Mouse (Mus musculus): Measurements from ENCODE around the gene Gm10799. TPM values are rescaled to one million over a fixed set of nuclear protein-coding genes. Genes with fewer than 3 reads are reported as not detected.

Gene Gm10799
- polyA plus RNA-seq, 1 experiment from 2014 or later: not detected

DNA sequence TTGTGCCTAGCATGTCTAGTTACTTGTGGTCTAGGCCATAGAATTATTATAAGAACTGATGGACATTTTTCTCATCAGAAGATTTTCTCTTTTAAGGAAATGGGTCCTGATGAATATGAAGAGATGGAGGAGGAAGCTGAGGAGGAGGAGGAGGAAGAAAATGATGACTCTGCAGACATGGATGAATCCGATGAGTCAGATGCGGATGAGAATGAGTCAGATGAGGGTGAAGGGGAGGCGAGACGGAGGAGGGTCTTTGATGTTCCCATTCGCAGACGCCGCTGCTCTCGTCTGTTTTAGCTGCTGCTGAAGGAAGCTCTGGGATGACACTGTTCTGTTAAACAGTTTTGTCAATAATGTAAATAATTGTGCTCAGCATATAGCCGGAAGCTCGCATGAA is 8.6 kb downstream of the Gm10799 start:
- H3K4me1 ChIP-seq (ENCODE audit: control insufficient read depth, insufficient read depth, low read length): no peaks in the 10 kb centered on the region
- no peaks in the 10 kb centered on the region for H3K27me3 ChIP-seq (ENCODE audit: control insufficient read depth, insufficient read depth, low read length)
- WGBS: 83% methylated on average over 10 of the region's 10 CpGs
- H3K27ac ChIP-seq (ENCODE audit: low read depth, low read length): no peak overlapping the region
- no peaks in the 10 kb centered on the region for H3K9me3 ChIP-seq (ENCODE audit: control insufficient read depth, low read length)
- H3K4me3 ChIP-seq (ENCODE audit: low read depth, low read length): no peak overlapping the region
- H3K9ac ChIP-seq (replicated peaks; ENCODE audit: low read depth, low read length): no peak overlapping the region
- H3K36me3 ChIP-seq (ENCODE audit: control insufficient read depth, insufficient read depth, low read length): peaks cover 20% of the 10 kb centered on the region; the same call in 1 of the 2 replicates
- no peak overlapping the region for H3K4me2 ChIP-seq (ENCODE audit: low read depth, low read length)
- no peak for ATAC-seq (ENCODE audit: low read depth)

DNA sequence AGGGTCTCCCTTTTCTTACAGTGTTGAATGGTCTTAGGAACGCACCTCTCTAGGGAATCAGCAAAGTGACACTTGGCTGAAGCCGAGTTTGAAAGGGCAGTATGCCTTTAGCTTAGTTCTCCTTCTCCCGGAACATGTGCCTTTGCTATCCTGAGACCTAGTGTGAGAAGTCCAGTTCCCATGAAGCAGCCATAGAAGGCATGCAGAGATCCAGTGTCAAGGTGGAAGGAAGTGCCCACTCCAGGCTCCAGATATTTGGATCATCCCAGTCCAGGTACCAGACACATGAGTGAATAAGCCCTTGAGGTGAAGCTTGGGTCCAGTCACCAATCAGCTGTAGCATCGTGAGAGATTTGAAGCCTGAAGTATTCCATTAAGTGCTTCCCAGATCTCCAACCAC is 9.4 kb downstream of the Gm10799 start:
- Histone ChIP-seq H3K4me2 (ENCODE audit: low read depth, low read length) (no peak overlapping the region), H3K4me3 (ENCODE audit: low read depth, low read length) (no peak overlapping the region), H3K4me1 (ENCODE audit: control insufficient read depth, insufficient read depth, low read length) (no peaks in the 10 kb centered on the region), H3K9ac (replicated peaks; ENCODE audit: low read depth, low read length) (no peak overlapping the region), H3K27me3 (ENCODE audit: control insufficient read depth, insufficient read depth, low read length) (no peaks in the 10 kb centered on the region), H3K36me3 (ENCODE audit: control insufficient read depth, insufficient read depth, low read length) (peaks cover 24% of the 10 kb centered on the region; the same call in 1 of the 2 replicates), H3K27ac (ENCODE audit: low read depth, low read length) (no peak overlapping the region), H3K9me3 (ENCODE audit: control insufficient read depth, low read length) (no peaks in the 10 kb centered on the region)
- WGBS: 91% methylated on average over 4 of the region's 4 CpGs
- ATAC-seq (ENCODE audit: low read depth): no peak

DNA sequence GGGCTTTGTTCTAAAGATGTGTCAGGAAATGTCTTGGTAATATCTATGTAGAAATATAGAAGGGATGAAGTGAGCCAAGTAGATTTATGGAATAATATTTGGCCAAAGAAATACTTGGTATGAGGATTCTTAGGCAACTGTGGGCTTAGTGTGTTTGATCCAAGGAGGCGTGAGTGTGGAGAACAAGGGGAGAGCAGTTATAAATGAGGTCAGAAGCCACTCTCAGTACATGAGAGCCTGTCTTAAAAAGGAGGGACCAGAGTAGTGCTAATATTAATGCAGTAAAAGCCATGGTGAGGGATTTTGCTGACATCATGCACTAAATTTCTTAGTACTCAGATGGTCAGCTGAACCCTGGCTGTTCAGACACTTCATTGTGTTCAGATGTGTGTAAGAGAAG is 10.0 kb downstream of the Gm10799 start:
- Histone ChIP-seq H3K4me1 (ENCODE audit: control insufficient read depth, insufficient read depth, low read length) (no peaks in the 10 kb centered on the region), H3K27me3 (ENCODE audit: control insufficient read depth, insufficient read depth, low read length) (no peaks in the 10 kb centered on the region), H3K9me3 (ENCODE audit: control insufficient read depth, low read length) (no peaks in the 10 kb centered on the region), H3K4me2 (ENCODE audit: low read depth, low read length) (no peak overlapping the region), H3K27ac (ENCODE audit: low read depth, low read length) (no peak overlapping the region), H3K36me3 (ENCODE audit: control insufficient read depth, insufficient read depth, low read length) (peaks cover 29% of the 10 kb centered on the region; the same call in 1 of the 2 replicates), H3K9ac (replicated peaks; ENCODE audit: low read depth, low read length) (no peak overlapping the region), H3K4me3 (ENCODE audit: low read depth, low read length) (no peak overlapping the region)
- no peak for ATAC-seq (ENCODE audit: low read depth)
- WGBS: 90% methylated on average over 1 of the region's 1 CpGs

DNA sequence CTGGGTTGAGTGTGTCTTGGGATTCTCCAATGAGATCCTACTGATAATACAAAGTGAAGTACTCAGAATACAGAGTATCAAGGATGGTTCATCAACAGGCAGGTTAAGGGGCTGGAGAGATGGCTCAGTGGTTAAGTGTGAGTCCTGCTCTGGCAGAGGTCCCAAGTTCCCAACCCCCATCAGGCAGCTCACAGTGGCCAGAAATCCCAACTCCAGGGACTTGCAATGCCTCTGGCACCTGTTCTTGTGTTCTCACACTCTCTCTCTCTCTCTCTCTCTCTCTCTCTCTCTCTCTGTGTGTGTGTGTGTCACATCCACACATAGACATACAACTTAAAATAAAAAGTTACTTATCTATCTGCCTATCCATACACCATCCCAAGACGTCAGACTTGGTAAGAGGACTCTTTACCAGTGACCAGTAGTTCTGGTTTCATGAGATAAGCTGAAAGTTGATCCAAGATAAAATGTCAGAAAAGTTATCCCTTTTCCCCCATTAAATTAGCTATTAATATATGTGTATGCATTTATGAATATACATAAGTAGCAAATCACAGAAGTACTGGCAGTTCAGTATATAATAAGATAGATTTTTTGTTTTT is 23.8 kb downstream of the Gm10799 start:
- Histone ChIP-seq H3K27ac (ENCODE audit: low read depth, low read length) (no peak overlapping the region), H3K9me3 (ENCODE audit: control insufficient read depth, low read length) (no peaks in the 10 kb centered on the region), H3K36me3 (ENCODE audit: control insufficient read depth, insufficient read depth, low read length) (peaks cover 13% of the 10 kb centered on the region; the same call in 1 of the 2 replicates), H3K9ac (replicated peaks; ENCODE audit: low read depth, low read length) (no peak overlapping the region), H3K27me3 (ENCODE audit: control insufficient read depth, insufficient read depth, low read length) (no peaks in the 10 kb centered on the region), H3K4me2 (ENCODE audit: low read depth, low read length) (no peak overlapping the region), H3K4me1 (ENCODE audit: control insufficient read depth, insufficient read depth, low read length) (no peaks in the 10 kb centered on the region), H3K4me3 (ENCODE audit: low read depth, low read length) (no peak overlapping the region)
- 82% methylated on average over 1 of the region's 1 CpGs for WGBS
- ATAC-seq (ENCODE audit: low read depth): no peak

DNA sequence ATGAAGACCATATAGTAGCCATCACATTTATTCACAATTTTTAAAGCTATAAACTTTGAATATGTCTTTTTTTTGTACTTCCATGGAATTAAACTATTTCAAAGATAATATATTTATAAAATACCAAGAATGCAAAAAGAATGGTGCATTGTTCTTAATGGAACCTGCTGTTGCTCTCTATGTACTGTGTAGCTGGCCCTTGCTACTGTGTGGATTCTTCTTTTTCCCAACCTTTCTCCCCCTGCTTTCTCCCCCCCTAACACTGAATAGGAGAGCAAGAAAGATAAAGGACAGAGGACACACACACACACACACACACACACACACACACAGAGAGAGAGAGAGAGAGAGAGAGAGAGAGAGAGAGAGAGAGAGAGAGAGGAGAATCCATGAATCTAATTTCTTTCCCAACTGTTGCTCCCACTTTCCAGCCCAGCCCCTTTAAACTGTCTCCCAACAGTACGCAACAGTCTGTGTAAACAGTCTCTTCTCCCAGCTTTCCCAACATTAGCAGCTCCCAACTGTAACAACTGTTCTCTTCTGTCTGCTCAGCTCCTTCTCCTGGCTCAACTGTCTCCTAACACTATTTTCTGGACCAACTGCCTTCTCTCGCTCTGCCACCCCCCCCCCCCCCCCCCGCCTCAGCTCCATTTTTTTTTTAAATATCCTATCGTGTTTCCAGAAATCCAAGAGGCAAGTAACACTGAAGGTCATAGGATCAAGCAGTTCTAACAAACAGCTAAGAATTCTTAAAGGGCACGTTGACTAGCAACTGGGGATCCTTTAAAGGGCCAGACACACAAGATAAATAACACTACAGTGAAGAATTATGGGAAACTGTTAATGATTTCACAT is 24.5 kb downstream of the Gm10799 start:
- no peak for ATAC-seq (ENCODE audit: low read depth)
- 53% methylated on average over 5 of the region's 5 CpGs for WGBS
- H3K36me3 ChIP-seq (ENCODE audit: control insufficient read depth, insufficient read depth, low read length): peaks cover 11% of the 10 kb centered on the region; the same call in 1 of the 2 replicates
- no peaks in the 10 kb centered on the region for H3K4me1 ChIP-seq (ENCODE audit: control insufficient read depth, insufficient read depth, low read length)
- no peak overlapping the region for H3K4me3 ChIP-seq (ENCODE audit: low read depth, low read length)
- no peaks in the 10 kb centered on the region for H3K9me3 ChIP-seq (ENCODE audit: control insufficient read depth, low read length)
- no peaks in the 10 kb centered on the region for H3K27me3 ChIP-seq (ENCODE audit: control insufficient read depth, insufficient read depth, low read length)
- no peak overlapping the region for H3K9ac ChIP-seq (replicated peaks; ENCODE audit: low read depth, low read length)
- no peak overlapping the region for H3K4me2 ChIP-seq (ENCODE audit: low read depth, low read length)
- no peak overlapping the region for H3K27ac ChIP-seq (ENCODE audit: low read depth, low read length)

DNA sequence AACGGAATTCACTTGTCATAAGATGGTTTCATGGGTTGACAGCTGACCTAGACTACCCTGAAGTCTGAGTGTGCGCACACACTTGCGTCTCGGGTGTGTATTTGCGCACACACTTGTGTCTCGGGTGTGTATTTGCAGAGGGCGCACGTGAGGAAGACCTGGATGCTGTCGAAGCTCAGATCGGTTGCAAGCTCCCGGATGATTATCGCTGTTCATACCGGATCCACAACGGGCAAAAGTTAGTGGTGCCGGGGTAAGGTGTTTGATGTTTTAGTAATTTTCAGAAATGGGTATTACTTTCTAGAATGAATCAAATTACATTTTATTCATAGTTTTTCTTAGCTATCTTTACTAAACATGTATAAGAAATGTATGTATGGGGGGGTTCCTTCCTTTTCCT is 25.6 kb downstream of the Gm10799 start:
- H3K9me3 ChIP-seq (ENCODE audit: control insufficient read depth, low read length): no peaks in the 10 kb centered on the region
- no peak overlapping the region for H3K4me2 ChIP-seq (ENCODE audit: low read depth, low read length)
- no peak overlapping the region for H3K27ac ChIP-seq (ENCODE audit: low read depth, low read length)
- no peak for ATAC-seq (ENCODE audit: low read depth)
- no peak overlapping the region for H3K4me3 ChIP-seq (ENCODE audit: low read depth, low read length)
- H3K9ac ChIP-seq (replicated peaks; ENCODE audit: low read depth, low read length): no peak overlapping the region
- WGBS: 96% methylated on average over 15 of the region's 15 CpGs
- H3K27me3 ChIP-seq (ENCODE audit: control insufficient read depth, insufficient read depth, low read length): no peaks in the 10 kb centered on the region
- no peaks in the 10 kb centered on the region for H3K4me1 ChIP-seq (ENCODE audit: control insufficient read depth, insufficient read depth, low read length)
- H3K36me3 ChIP-seq (ENCODE audit: control insufficient read depth, insufficient read depth, low read length): peaks cover 15% of the 10 kb centered on the region; the same call in 1 of the 2 replicates

DNA sequence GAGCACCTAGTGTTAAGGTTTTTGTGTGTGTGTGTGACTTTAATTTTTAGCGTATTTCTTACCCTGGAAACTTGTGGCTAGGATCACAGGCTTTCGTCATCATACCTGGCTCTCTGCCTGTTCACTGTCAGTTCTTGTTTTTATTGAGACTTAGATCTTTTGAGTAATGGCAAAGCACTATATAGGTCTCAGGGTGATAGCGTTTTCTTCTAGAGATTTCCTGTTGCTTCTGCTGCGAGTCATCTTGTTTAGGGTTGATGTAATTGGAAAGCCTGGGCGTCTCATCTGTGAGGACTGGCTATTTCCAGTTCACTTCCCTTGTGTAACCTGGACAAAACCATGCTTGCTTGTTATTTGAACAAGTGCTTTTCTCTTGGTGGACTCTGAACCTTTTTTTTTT is 26.7 kb downstream of the Gm10799 start:
- Histone ChIP-seq H3K36me3 (ENCODE audit: control insufficient read depth, insufficient read depth, low read length) (peaks cover 17% of the 10 kb centered on the region; the same call in 1 of the 2 replicates), H3K4me2 (ENCODE audit: low read depth, low read length) (no peak overlapping the region), H3K4me1 (ENCODE audit: control insufficient read depth, insufficient read depth, low read length) (no peaks in the 10 kb centered on the region), H3K9ac (replicated peaks; ENCODE audit: low read depth, low read length) (no peak overlapping the region), H3K27ac (ENCODE audit: low read depth, low read length) (no peak overlapping the region), H3K27me3 (ENCODE audit: control insufficient read depth, insufficient read depth, low read length) (no peaks in the 10 kb centered on the region), H3K4me3 (ENCODE audit: low read depth, low read length) (no peak overlapping the region), H3K9me3 (ENCODE audit: control insufficient read depth, low read length) (no peaks in the 10 kb centered on the region)
- WGBS: 81% methylated on average over 5 of the region's 5 CpGs
- no peak for ATAC-seq (ENCODE audit: low read depth)

DNA sequence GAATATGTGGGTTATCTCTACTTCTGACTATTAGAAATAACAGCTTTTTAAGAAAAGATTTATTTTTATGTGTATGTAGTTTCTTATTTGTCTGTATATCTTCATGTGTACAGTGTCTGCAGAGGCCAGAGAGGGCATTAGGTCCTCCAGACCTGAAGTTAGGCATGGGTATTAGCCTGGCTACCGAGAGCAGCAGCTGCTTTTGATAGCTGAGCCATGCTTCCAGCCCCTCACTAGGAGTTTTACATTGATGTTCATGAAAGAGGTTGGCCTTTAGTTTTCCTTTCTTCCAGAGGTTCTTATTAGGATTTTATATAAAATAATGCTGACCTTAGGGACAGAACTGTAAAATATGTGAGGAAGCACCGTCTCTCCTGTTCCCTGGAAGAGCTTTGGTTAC is 30.1 kb downstream of the Gm10799 start:
- no peak overlapping the region for H3K4me3 ChIP-seq (ENCODE audit: low read depth, low read length)
- no peaks in the 10 kb centered on the region for H3K4me1 ChIP-seq (ENCODE audit: control insufficient read depth, insufficient read depth, low read length)
- ATAC-seq (ENCODE audit: low read depth): no peak

DNA sequence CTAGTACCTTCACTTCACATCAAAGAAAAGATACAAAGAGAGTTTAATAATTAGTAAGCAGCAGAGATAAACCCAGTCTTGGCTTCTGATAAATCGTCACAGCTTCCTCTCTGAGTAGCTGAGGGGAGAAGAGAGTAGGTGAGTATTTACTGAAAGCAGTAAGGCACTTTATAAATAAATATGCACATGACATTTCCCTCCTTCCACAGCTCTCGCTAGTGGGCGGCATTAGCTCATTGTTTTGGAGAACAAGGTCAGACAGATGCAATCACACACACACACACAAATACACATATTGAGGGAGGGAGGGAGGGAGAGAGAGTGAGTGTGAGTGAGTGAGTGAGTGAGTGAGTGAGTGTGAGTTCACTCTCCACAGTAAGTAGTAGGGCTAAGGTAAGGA is 32.0 kb downstream of the Gm10799 start:
- no peak for ATAC-seq (ENCODE audit: low read depth)
- Histone ChIP-seq H3K4me2 (ENCODE audit: low read depth, low read length) (no peak overlapping the region), H3K9ac (replicated peaks; ENCODE audit: low read depth, low read length) (no peak overlapping the region), H3K27me3 (ENCODE audit: control insufficient read depth, insufficient read depth, low read length) (no peaks in the 10 kb centered on the region), H3K36me3 (ENCODE audit: control insufficient read depth, insufficient read depth, low read length) (peaks cover 16% of the 10 kb centered on the region), H3K9me3 (ENCODE audit: control insufficient read depth, low read length) (no peaks in the 10 kb centered on the region), H3K4me3 (ENCODE audit: low read depth, low read length) (no peak overlapping the region), H3K4me1 (ENCODE audit: control insufficient read depth, insufficient read depth, low read length) (no peaks in the 10 kb centered on the region), H3K27ac (ENCODE audit: low read depth, low read length) (no peak overlapping the region)
- 76% methylated on average over 3 of the region's 3 CpGs for WGBS

More for the DNA sequence above, 30.1 kb downstream of the Gm10799 start:
- no peaks in the 10 kb centered on the region for H3K27me3 ChIP-seq (ENCODE audit: control insufficient read depth, insufficient read depth, low read length)
- WGBS: 41% methylated on average over 2 of the region's 2 CpGs
- no peak overlapping the region for H3K27ac ChIP-seq (ENCODE audit: low read depth, low read length)
- no peak overlapping the region for H3K4me2 ChIP-seq (ENCODE audit: low read depth, low read length)
- no peaks in the 10 kb centered on the region for H3K9me3 ChIP-seq (ENCODE audit: control insufficient read depth, low read length)
- H3K36me3 ChIP-seq (ENCODE audit: control insufficient read depth, insufficient read depth, low read length): peaks cover 17% of the 10 kb centered on the region
- H3K9ac ChIP-seq (replicated peaks; ENCODE audit: low read depth, low read length): no peak overlapping the region
